Mouse (Mus musculus) right cerebral cortex, adult 2 months (tissue): ENCODE results near the gene Aif1l.
A peak's percentile ranks its signal among the peaks of the same experiment; 100 is the strongest.
"Not testable (repeated sequence)": the region's sequence is repeated elsewhere in the genome, so short reads cannot be mapped to it uniquely, and the experiment has no call there.

Source experiments
- DNase-seq, 2 experiments: peaks; one replicate each; pipeline ENCODE4 v3.0.0; 2021 to 2022; ENCODE audit warnings: low spot score in 2 of 2

The Aif1l gene

DNA sequence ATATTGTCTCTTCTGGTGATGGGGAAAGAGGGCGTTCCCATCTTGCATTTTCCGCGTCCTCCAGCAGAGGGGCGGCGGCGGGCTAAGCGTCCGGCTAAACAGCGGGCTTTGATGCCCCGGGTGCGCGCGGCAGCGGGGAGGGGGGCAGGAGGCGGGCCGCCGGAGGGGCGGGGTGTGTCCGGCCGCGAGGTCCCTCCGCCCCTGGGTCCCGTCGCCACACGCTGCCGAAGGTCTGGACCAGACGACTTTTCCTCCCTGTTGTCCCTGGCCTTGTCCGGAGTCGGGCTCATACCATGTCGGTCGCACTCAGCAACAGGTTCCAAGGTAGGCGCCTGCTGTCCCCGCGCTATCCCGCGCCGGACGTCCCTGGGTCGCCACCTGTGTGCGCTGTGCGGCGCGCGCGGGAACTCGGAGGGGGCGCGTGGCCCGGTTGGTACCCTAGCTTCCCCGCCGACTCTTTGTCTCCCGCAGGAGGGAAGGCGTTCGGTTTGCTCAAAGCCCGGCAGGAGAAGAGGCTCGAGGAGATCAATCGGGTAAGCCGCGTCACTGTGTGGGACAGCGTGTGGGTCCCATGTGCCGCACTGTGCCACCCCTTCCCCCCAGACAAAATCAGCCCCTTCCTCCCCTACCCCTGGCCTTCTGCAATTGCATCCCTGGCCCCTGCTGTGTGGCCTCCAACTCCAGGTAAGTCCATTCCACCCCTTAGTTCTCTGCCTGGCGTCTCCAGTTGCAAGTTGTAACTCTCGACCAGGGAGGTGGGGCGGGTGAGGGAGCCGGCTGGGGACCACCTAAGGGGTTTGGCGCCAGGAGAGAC, at the start of gene Aif1l:
TSS of gene Aif1l (plus strand) at position 82 of the 814 bp plus-strand sequence.
- DNase-seq = peak; percentile 12 to 18

GRCm38 (mm10) chr2:31900932-31901331, 49.0 kb upstream of the Aif1l start:
- no peak for DNase-seq

- no peak for DNase-seq
Observed at GRCm38 (mm10) chr2:31901659-31902362, 48.1 kb upstream of the Aif1l start.

GRCm38 (mm10) chr2:31904089-31904488, 45.9 kb upstream of the Aif1l start:
- no peak for DNase-seq

DNA sequence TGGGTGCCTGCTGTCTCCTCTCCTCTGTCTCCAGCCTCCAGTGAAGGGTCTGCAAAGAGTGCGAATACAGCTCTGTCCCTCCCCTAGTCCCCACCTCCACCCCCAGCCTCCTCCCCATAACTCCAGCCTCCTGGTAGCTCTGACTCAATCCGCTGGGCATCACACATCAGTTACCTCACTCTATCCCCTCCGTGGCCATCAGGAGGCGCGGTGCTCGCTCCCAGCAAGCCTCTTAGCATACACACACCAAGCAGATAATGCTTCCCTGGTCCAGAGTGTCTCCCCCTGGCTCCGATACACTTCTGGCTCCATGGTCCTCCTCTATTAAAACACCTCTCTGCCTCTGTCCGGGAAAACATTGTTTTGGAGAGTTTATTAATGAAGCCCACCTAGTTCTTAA, 45.3 kb upstream of the Aif1l start:
- DNase-seq = no peak

DNA sequence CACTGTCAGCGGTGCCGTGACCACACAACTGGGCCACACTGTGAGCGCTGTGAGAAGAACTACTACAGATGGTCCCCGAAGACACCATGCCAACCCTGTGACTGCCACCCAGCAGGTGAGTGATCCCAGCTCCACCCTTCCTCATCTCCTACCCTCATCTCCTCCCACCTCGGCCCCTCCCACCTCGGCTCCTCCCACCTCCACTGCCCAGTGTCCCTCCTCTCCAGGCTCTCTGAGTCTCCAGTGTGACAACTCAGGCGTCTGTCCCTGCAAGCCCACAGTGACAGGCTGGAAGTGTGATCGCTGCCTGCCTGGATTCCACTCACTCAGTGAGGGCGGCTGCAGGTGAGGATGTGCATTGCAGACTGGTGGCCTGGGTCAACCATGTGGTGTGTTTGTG, 44.3 kb upstream of the Aif1l start:
- DNase-seq = no peak

DNA sequence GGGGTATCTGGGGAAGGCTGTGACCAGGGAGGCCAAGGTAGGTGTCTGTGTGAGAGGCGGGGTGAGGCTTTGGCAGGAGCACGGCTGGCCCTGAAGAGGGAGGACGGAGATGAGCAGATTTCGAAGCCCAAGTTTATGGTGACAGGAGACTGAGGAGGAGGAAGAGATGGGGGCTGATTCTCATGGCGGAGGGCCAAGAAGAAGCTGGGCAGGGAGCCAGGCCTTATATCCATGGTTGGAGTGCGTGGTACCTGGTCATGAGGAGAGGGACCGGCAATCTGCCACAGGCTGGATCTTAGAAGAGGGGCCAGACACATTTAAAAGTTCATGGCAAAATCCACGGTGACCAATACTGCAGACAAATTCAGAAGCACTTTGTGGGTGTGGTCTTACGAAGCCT, 43.5 kb upstream of the Aif1l start:
- DNase-seq = peak; percentile 48 to 66

GRCm38 (mm10) chr2:31912575-31912974, 37.4 kb upstream of the Aif1l start:
- no peak for DNase-seq

- not testable (repeated sequence) for DNase-seq
Observed at GRCm38 (mm10) chr2:31914213-31914612, 35.7 kb upstream of the Aif1l start.

DNA sequence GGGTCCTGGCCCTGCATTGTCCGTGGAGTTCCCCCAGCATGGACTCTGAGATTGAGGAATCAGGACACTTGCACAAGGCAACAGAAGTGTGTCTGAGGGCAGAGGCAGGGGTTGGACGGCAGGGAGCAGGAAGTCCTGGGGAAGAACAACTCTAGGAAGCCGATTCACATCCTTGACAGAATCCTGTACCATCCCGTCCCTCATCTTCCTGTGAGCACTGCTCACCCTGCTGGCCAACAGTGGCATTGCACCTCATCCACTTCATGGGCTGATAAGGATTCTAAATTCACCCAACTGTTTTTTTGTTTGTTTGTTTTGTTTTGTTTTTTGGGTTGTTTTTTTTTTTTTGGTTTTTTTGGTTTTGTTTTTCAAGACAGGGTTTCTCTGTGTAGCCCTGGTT, 34.8 kb upstream of the Aif1l start:
- DNase-seq = peak; percentile 83 to 89

- peak in 1 of 2 experiments; percentile 40 for DNase-seq
Observed at GRCm38 (mm10) chr2:31917636-31918035, 32.3 kb upstream of the Aif1l start.

- no peak for DNase-seq
Observed at GRCm38 (mm10) chr2:31923645-31924044, 26.3 kb upstream of the Aif1l start.

GRCm38 (mm10) chr2:31924811-31925210, 25.1 kb upstream of the Aif1l start:
- no peak for DNase-seq

DNA sequence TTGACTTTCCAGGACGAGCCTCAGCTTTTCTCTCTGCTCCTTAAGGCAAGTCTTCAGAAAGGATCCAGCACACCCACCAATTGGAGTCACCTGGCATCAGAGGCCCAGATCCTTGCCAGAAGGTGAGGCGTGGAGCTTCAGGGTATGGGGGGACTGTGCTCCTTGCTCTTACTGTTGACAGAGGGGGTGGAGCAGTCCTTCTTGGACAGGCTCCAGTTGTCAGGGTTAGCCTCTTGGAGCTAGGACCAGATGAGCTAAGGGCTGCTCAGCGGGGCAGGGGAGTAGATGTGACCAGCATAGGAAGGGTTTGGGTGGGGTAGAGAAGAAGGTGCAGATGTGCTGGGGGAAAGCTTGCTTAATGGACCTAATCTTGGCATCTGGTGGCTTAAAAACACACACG, 24.0 kb upstream of the Aif1l start:
- DNase-seq = no peak

DNA sequence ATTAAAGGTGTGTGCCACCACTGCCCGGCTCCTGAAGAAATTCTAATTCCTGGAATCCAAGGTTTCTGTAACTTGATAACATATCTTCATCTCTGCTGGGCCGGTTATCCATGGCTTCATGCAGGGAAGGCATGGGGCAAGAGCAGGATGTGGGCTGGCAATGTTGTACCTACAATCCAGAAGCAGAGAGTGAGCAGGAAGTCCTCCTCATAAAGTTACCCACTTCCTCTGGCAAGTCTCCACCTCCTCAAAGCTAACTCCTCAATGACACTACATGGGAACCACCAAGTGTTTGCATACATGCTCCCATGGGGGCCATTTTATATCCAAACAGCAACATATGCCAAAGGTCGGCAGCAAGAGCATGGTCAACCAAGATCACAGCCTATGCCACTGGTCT, 20.3 kb upstream of the Aif1l start:
- DNase-seq = no peak

DNA sequence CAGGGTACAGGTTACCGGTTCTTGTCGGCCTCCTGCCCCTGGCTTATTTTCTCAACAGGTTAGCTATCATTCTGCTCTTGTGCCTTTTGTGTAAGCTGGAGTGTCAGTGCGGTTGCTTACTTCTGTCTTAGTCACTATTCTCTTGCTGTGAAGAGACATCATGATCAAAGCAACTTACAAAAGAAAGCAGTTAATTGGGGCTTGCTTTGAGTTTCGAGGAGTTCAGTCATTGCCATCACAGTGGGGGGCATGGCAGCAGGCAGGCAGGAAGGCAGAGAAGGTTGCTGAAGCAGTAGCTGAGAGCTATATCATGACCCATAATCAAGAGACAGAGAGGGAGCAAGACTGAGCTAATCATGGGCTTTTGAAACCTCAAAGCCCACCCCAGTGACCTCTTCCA, 15.4 kb upstream of the Aif1l start:
- no peak for DNase-seq

DNA sequence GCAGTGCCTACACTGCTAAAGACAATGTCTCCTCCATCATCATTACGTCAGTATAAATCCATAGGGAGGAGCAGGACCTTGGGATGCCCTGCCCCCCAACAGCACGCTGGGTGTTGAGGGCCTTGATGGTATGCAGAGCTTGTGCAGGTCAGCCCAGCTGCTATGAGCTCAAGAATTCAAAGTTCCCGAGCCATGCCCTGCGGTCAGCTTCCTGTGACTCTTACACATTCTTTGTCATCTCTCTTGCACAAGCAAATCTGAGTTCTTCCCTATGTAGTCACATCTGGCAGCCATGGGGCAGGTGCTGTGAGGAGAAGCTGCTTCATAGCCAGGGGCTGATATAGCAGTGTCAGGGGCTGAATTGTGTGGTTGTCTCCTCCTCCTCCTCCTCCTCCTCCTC, 14.9 kb upstream of the Aif1l start:
- DNase-seq = no peak

DNA sequence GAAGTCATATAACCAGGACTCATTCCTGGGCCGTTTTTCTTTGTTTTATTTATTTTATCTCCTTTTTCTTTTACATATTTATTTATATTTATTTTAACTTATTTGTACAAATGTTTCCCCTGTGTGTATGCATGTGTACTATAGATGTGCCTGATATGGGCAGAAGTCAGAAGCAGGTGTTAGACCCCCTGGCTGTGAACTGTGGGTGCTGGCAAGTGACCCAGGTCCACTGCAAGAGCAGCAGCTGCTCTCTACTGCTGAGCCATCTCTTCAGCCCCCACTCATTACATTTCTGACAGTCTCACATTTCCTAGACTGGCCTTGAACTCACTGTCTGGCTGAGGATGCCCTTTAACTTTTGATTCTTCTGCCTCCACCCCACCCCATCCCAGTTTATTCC, 11.6 kb upstream of the Aif1l start:
- no peak for DNase-seq

- DNase-seq = no peak
Observed at GRCm38 (mm10) chr2:31943011-31943410, 6.9 kb upstream of the Aif1l start.

GRCm38 (mm10) chr2:31945580-31945979, 4.4 kb upstream of the Aif1l start:
- DNase-seq = no peak

DNA sequence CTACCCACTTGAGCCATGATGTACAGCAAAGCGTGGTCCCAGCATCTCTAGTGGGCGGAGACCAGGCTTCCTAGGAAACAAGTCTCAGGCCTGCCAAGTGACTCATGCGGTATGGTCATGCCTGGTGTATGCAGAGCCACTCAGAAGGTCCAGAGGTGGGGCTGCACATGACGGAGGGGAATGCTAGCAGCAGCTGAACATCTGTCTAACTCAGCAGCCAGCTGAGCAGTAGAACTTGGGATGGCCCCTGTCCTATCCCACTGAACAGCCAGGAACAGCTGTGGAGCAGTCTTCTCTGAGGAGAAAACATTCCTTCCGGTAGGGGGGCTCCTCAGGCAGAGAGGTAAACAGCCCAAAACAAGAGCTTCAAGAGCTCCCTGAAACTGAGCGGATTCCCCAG, 1.5 kb upstream of the Aif1l start:
- no peak for DNase-seq

GRCm38 (mm10) chr2:31948801-31949200, 1.1 kb upstream of the Aif1l start:
- no peak for DNase-seq

DNA sequence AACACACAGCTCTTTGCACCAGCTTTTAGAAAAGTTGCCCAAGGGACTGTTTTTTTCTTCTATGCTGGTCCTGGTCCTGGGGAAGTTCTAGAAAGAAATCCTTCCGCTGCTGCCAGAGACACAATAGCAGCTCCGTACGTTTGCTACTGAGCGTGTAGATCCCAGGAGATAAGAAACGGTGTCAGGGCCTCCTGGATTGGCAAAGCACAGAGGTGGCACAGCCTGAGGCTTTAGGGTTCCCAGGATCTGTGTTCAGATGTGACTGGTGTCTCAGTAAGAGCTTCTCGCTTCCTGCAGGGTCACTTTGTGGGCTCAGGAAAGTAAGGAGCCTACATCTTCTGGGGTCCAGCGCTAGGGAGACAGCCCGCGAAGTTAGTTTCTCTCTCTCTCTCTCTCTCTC, 1.0 kb downstream of the Aif1l start:
- no peak for DNase-seq
